Mouse (Mus musculus) spleen, postnatal 10 days (tissue): ENCODE results near the gene Comt.
A peak's percentile ranks its signal among the peaks of the same experiment; 100 is the strongest.

Source experiments
- DNase-seq, 2 experiments: peaks; one replicate each; pipeline ENCODE4 v3.0.0; 2021 to 2022; ENCODE audit warnings: low spot score in 2 of 2

The Comt gene

DNA sequence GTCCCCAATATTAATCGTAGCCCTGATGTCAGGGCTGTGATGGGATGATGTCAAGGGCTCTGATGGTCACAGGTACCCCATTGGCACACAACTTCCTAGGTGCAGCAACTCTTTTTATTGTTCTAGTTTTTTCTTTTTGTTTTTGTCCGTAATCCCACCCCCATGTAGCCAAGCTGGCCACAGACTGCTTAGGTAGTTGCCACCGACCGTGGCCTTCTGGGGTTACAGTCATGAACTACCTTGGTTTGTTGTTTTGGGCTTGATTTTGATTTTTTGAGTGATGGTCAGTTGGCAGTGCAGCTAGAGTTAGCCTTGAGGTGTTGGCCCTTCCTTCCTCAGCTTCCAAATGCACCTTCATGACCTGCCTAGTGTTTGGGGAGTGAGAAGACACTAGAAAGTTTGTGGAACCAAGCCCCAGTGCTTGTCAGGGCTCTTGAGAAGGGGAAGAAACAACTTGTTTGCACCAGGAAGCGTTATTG lies at the start of gene Comt:
Gene Comt, minus strand, starts transcription at position 51 of the 479 bp plus-strand sequence.
- DNase-seq = no peak

GRCm38 (mm10) chr16:18474021-18474420 lies 47.4 kb upstream of the Comt start:
- DNase-seq = no peak

DNA sequence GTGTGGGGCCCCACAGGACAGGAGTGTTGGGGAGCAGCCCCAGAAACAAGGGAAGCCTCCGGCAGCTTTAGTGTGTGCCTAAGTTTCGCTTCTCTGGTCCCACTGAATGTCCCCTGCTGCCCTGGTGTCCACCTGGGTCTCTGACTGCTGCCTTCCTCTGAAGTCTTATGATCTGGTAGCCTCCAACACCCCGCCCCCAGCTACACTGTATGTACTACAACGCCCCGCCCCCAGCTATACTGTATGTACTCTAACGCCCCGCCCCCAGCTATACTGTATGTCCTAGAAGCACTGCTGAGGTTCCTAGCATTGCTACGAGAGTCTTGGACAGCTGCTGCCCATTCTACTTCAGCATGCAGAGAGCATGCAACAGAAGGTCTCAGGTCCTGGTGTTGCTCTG lies 46.3 kb upstream of the Comt start:
- no peak for DNase-seq

GRCm38 (mm10) chr16:18472416-18472815 lies 45.8 kb upstream of the Comt start:
- DNase-seq = no peak

- DNase-seq = no peak
Observed at GRCm38 (mm10) chr16:18471976-18472375, 45.3 kb upstream of the Comt start.

GRCm38 (mm10) chr16:18471381-18471955 lies 44.8 kb upstream of the Comt start:
- no peak for DNase-seq

DNA sequence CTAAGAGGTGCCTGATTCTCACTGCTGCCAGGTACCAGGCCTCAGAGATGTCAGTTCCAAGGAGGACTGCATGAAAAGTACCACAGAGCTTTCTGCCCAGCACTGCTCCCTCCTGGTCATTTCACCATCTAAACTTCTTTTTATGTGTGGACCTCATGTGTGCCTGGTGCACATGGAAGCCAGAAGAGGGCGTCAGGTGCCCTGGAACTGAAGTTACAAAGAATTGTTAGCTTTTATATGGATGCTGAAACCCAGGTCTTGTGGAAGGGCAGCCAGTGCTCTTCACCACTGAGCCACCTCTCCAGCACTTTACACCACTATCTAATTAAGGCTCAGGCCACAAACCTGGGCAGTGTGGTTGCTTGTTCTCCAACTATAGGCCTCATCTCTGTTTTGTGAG lies 44.2 kb upstream of the Comt start:
- DNase-seq = no peak

- DNase-seq = no peak
Observed at GRCm38 (mm10) chr16:18464271-18464670, 37.6 kb upstream of the Comt start.

DNA sequence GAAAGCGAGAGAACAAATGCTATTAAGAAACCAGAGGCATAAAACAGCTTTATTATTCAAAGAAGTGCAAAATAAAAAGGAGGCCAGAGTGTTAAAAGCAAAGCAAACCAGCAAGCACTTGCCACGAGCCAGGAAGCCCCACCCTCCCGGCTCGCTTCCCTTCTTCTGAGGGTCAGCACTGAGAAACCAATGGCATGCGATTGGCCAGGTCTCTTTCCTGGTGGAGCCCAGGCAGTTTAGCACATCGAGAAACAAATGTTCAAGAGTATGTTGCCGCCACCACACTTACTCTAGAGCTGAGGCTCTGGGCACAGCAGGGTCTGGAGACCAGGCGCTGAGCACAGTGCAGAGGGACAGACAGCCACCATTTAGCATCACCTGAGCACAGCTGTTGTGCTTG lies 35.9 kb upstream of the Comt start:
- no peak for DNase-seq

- DNase-seq = no peak
Observed at GRCm38 (mm10) chr16:18462031-18462430, 35.4 kb upstream of the Comt start.

GRCm38 (mm10) chr16:18460826-18461225 lies 34.2 kb upstream of the Comt start:
- DNase-seq = no peak

GRCm38 (mm10) chr16:18459955-18460370 lies 33.3 kb upstream of the Comt start:
- DNase-seq = peak; percentile 31 to 56

- DNase-seq = no peak
Observed at GRCm38 (mm10) chr16:18459335-18459954, 32.8 kb upstream of the Comt start.

GRCm38 (mm10) chr16:18458661-18459060 lies 32.0 kb upstream of the Comt start:
- no peak for DNase-seq

GRCm38 (mm10) chr16:18455407-18455806 lies 28.8 kb upstream of the Comt start:
- DNase-seq = no peak

GRCm38 (mm10) chr16:18453846-18454245 lies 27.2 kb upstream of the Comt start:
- no peak for DNase-seq

DNA sequence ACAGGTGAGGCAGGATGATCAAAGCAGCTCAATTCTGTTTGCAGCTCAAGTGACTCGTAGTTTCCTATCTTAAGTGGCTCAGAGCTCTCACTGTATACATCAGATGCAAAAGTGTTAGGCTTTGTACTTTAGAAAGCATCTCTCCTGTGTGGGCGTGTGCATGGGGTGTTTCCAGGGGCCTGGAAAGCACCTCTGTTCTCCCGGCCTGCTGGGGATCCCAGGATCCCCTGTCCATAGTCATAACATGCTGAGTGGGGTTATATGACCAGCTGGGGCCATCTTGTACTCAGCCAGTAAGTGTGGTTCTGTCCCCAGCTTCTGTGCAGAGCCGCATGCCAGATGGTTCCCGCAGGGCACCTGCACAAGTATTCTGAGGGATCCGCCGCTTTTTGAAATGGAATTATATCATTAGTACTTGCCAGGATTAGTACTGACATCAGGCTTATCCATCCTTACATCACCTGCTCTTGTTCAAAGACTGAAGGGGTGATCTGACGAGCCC lies 25.8 kb upstream of the Comt start:
- DNase-seq = no peak

DNA sequence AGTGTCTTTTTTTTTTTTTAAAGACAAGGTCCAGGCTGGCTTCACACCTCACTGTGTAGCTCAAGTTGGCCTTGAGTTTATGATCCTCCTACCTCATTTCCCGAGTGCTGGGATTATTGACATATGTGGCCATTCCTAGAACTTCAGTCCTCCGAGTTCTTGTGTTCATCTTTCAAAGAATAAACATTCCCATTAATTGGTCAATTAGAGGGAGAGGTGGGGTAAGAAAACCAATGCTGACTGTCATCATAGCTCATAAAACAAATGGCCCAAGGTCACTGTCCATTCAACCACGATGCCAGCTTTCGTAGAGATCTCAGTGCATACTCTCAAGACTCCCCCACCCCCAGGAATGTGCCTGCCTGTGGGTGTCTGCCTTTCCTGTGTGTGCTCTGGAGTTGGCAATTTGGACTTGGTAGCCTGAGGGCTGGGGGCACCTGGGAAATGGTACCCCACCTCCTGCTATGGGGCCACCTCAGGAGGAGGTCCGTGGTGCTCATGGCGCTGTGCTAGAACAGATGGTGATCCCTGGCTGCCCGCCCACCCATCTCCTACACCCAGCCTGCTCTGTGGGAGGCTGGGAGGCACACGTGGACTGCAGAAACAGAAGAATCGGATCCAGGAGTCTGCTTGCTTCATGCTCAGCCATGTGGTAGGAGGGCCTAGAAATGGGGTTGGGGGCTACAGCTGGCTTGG lies 25.0 kb upstream of the Comt start:
- no peak for DNase-seq

GRCm38 (mm10) chr16:18449005-18449404 lies 22.4 kb upstream of the Comt start:
- DNase-seq = no peak

DNA sequence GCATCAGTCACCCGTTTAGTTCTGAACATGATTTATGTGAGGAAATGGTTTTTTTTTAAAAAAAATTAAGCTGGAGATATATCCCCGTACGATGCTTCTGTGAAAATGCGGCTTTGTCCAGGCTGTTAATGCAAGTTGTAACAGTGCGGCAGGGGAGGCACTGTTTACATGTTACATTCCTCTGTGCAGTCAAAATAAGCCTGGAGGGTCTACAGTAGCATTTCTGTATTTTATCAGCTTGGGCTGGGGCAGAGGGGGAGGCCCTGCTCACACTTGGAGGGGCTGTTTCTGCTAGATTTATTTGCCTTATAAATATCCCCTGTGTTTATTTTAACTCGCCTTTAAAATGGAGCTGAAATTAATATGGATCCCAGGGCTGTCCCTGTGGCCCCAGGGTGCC lies 21.5 kb upstream of the Comt start:
- DNase-seq = no peak

- no peak for DNase-seq
Observed at GRCm38 (mm10) chr16:18447243-18447642, 20.6 kb upstream of the Comt start.

DNA sequence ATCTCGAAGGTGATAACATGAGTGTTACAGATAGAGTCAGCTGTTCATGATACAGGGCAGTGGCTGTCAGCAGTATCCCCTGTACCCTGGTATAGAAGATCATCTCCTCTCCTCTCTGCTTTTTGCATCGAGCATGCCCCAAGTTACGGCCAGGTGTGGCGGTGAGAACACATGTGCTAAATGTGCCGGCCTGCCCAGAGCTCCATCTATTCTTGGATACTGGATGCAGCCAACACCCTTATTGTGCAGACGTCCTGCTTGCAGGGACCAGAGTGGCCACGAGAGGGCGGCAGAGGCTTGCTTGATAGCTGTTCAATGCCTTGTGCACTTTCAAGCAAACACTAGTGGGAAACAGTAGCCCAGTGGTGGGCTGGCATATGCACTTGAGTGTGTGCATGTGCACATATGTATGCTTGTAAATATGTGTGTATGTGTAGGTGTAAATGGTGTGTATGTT lies 16.8 kb upstream of the Comt start:
- peak; percentile 96 for DNase-seq

GRCm38 (mm10) chr16:18436128-18436527 lies 9.5 kb upstream of the Comt start:
- DNase-seq = no peak
